Comparison of ENCODE assay signal across 9 mouse cellular contexts in genomic region chr6:6298867-6299852, GRCm38 (mm10).
DNase-seq lines count a peak whose midpoint lies in the region; ATAC-seq and TF ChIP-seq lines count a peak whose summit lies in the region.
"Had no signal": no experiment of that assay in that cellular context is flagged by ENCODE, and none has a peak within 500 bp of the region (broad histone marks: within the 10 kb centered on the region; RNA-seq: fewer than 3 reads in every experiment).

No protein-coding gene starts in this region.

- TF ChIP-seq EP300 in heart, adult 2 months (IDR thresholded peaks at IDR 0.05; ENCODE audit: insufficient read depth, low read depth, low read length) = peak; percentile 92

- no peak overlapping the region for H3K4me2 ChIP-seq in limb, embryonic 11.5 days (ENCODE audit: low read depth, severe bottlenecking)

- H3K27me3 ChIP-seq in heart, adult 2 months (ENCODE audit: control insufficient read depth, insufficient read depth, low read length) = no peaks in the 10 kb centered on the region
- H3K27me3 ChIP-seq in limb, embryonic 11.5 days (ENCODE audit: control insufficient read depth, insufficient read depth, low read length) = no peaks in the 10 kb centered on the region

- H3K9me3 ChIP-seq in limb, embryonic 11.5 days (ENCODE audit: control insufficient read depth, low read length) = no peaks in the 10 kb centered on the region

- DNase-seq in MN1 (ENCODE audit: low spot score) (peak; percentile 7), adipocyte (ENCODE audit: low spot score) (peak; percentile 77)
- peak; percentile 49 to 83 for DNase-seq in heart, adult 2 months
- DNase-seq in limb, embryonic 11.5 days (ENCODE audit: low spot score) = no peak
- DNase-seq in ovary, postnatal 14 days (ENCODE audit: low spot score) = no peak
- no peak for DNase-seq in frontal cortex, adult 2 months (ENCODE audit: extremely low spot score in 1 of 2, low spot score in 1 of 2)
- DNase-seq in cerebellum, adult 8-10 months = no peak
- DNase-seq: cerebellum, adult 9-10 months; right cerebral cortex, postnatal 14 days had no signal

- peaks cover 5% of the 10 kb centered on the region for H3K4me1 ChIP-seq in heart, adult 2 months (ENCODE audit: control insufficient read depth, insufficient read depth, low read length)
- H3K4me1 ChIP-seq in limb, embryonic 11.5 days (ENCODE audit: control insufficient read depth, insufficient read depth, low read length) = no peaks in the 10 kb centered on the region

- H3K79me2 ChIP-seq in heart, adult 2 months (replicated peaks; ENCODE audit: control insufficient read depth, insufficient read depth, low read length) = no peaks in the 10 kb centered on the region

- peak overlapping the region; percentile 68 for H3K9ac ChIP-seq in heart, adult 2 months (ENCODE audit: low read depth, low read length)
- no peak overlapping the region for H3K9ac ChIP-seq in limb, embryonic 11.5 days (ENCODE audit: low read length)

- peak overlapping the region; percentile 77 for H3K27ac ChIP-seq in heart, adult 2 months
- H3K27ac ChIP-seq in limb, embryonic 11.5 days (replicated peaks; ENCODE audit: low read depth, low read length) = no peak overlapping the region

- no peak for TF ChIP-seq CTCF in heart, adult 2 months (IDR thresholded peaks at IDR 0.05)

- WGBS in heart, adult 2 months = 15% methylated on average over 14 of the region's 14 CpGs
- WGBS in limb, embryonic 11.5 days = 53% methylated on average over 14 of the region's 14 CpGs

- H3K36me3 ChIP-seq in heart, adult 2 months (ENCODE audit: control insufficient read depth, insufficient read depth, low read length) = peaks cover 7% of the 10 kb centered on the region; the same call in 1 of the 2 replicates
- no peaks in the 10 kb centered on the region for H3K36me3 ChIP-seq in limb, embryonic 11.5 days (ENCODE audit: control insufficient read depth, insufficient read depth, low read length)

- intact Hi-C loops in heart, adult 2 months (cut with DNase I) = loop anchor here (2.0 to 10.0 kb wide), 5 partner anchors 63 to 586 kb away; partner anchors contain the start of genes Dlx5 and Slc25a13

- TF ChIP-seq POLR2A in heart, adult 2 months (IDR thresholded peaks at IDR 0.05; ENCODE audit: insufficient read depth, low read depth, low read length) = peak; percentile 54

- peak overlapping the region; percentile 32 for H3K4me3 ChIP-seq in heart, adult 2 months
- H3K4me3 ChIP-seq in limb, embryonic 11.5 days (ENCODE audit: low read depth, low read length) = no peak overlapping the region

- 0 out of 2 replicates have a peak, but pooled peaks have one; percentile 47 for ATAC-seq in limb, embryonic 11.5 days (ENCODE audit: insufficient number of reproducible peaks, low FRiP score, low TSS enrichment, low read depth)

Comparison
In these comparisons a context has a peak if more than half of its experiments do, and no peak if none do; other contexts are left out.
1. DNase-seq: peak in MN1 (single experiment), adipocyte (single experiment) and heart, adult 2 months (2 of 2); none in limb, embryonic 11.5 days (single experiment), ovary, postnatal 14 days (single experiment), frontal cortex, adult 2 months (0 of 2) and cerebellum, adult 8-10 months (single experiment).